Mouse (Mus musculus) stomach, embryonic 14.5 days (tissue): ENCODE results near the gene Mat2a. TPM values are rescaled to one million over a fixed set of nuclear protein-coding genes. Genes with fewer than 3 reads are reported as not detected.
A peak's percentile ranks its signal among the peaks of the same experiment; 100 is the strongest.

ENCODE experiments used
- ATAC-seq: fragments of 200-750 bp; cut with Nextera tagmentation; 2 replicates; pipeline ENCODE4 v1.8.0; 2017; ENCODE audit warnings: low read depth, moderate TSS enrichment; ENCODE audit not compliant: insufficient number of reproducible peaks, insufficient read depth, low FRiP score
- H3K27ac ChIP-seq: fragments of 300-500 bp; sonication (generic); 2 replicates; pipeline ENCODE4 v1.5.1; 2014; ENCODE audit warnings: mild to moderate bottlenecking, low read length, moderate library complexity, mixed read lengths
- H3K27me3 ChIP-seq: fragments of 300-500 bp; sonication (generic); 2 replicates; pipeline ENCODE4 v1.6.1; 2014; ENCODE audit warnings: low read length, control low read depth, mixed read lengths; ENCODE audit not compliant: control insufficient read depth, insufficient read depth
- H3K36me3 ChIP-seq: fragments of 300-500 bp; sonication (generic); 2 replicates; pipeline ENCODE4 v1.6.1; 2014; ENCODE audit warnings: mild to moderate bottlenecking, control low read depth, low read length, moderate library complexity, mixed read lengths; ENCODE audit not compliant: control insufficient read depth, insufficient read depth
- H3K4me1 ChIP-seq: fragments of 300-500 bp; sonication (generic); 2 replicates; pipeline ENCODE4 v1.6.1; 2014; ENCODE audit warnings: low read length, control low read depth, mixed read lengths; ENCODE audit not compliant: control insufficient read depth, insufficient read depth
- H3K4me2 ChIP-seq: fragments of 300-500 bp; sonication (generic); replicated peaks from 2 replicates; pipeline ENCODE4 v1.6.1; 2014; ENCODE audit warnings: low read depth, low read length, control low read depth
- H3K4me3 ChIP-seq: fragments of 300-500 bp; sonication (generic); 2 replicates; pipeline ENCODE4 v1.5.1; 2014; ENCODE audit warnings: low read depth, low read length, control low read depth
- H3K9ac ChIP-seq: fragments of 300-500 bp; sonication (generic); replicated peaks from 2 replicates; pipeline ENCODE4 v1.6.1; 2014; ENCODE audit warnings: low read depth, mild to moderate bottlenecking, control low read depth, low read length, moderate library complexity, mixed read lengths
- H3K9me3 ChIP-seq: fragments of 300-500 bp; sonication (generic); 2 replicates; pipeline ENCODE4 v1.6.1; 2016; ENCODE audit warnings: low read depth, low read length, control low read depth; ENCODE audit not compliant: control insufficient read depth
- WGBS: fragments of 180-500 bp; shearing (Covaris S2); extraction: QIAGEN DNeasy Blood & Tissue Kit; methylation state at CpG from one replicate; pipeline ENCODE4 v1.1.7; 2014; 5-methylcytosine and 5-hydroxymethylcytosine counted together
- polyA plus RNA-seq: library from polyadenylated mRNA; unstranded; fragments of >200 nt; fragmentation: Nextera tagmentation; extraction: Ambion mirVana; gene quantifications from 2 replicates; pipeline ENCODE4 v1.2.1, GENCODE M21; 2014

Gene Mat2a
- polyA plus RNA-seq, 1 experiment from 2014 or later, result 333 TPM

- Histone ChIP-seq H3K9me3 (no peaks in the 10 kb centered on the region), H3K4me3 (peak overlapping the region; percentile 87), H3K9ac (peak overlapping the region; percentile 89; the same call in 1 of the 2 replicates), H3K4me2 (peak overlapping the region; percentile 81), H3K36me3 (peaks cover 15% of the 10 kb centered on the region), H3K27ac (no peak overlapping the region), H3K27me3 (no peaks in the 10 kb centered on the region), H3K4me1 (peaks cover 6% of the 10 kb centered on the region; the same call in 1 of the 2 replicates)
- no peak for ATAC-seq
- 79% methylated on average over 5 of the region's 5 CpGs for WGBS
These were observed 24.2 kb downstream of the Mat2a start for GRCm38 (mm10) chr6:72415181-72415580.

DNA sequence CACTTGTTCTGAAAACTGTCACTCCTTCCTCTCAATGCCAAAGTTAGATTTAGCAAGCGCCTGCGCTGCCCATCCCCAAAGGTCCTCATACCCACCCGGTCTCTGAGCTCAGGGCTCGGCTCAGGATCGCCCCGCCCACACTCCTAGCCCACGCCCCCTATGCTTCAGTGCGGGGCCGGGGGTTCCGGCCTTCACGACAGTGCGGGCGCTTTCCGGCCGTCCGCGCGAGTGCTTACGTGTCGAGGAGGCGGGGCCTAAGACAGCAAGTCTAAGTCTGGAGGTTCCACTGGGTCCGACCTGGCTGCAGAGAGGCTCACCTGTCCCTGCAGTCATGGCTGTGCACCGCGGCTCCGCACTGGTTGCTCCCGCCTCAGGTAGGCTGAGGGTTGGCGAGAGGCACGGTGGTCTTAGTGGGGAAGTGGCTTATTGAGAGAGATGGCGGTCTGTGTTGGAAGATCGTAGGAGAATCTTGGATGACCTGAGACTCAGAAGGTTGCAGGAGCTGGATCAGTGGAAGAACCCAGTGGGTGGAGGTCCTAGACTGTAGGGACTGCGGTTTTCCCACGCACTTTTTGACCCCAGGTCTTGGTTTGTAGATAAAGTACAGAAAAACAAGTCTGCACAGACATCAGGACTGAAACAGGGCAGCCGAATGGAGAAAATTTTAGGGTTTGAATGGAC lies 25.1 kb downstream of the Mat2a start, which contains the start of gene Ggcx:
Ggcx (plus strand) TSS at position 233 of the 681 bp plus-strand sequence.
- H3K27me3 ChIP-seq, result no peaks in the 10 kb centered on the region
- peaks cover 6% of the 10 kb centered on the region; the same call in 1 of the 2 replicates for H3K4me1 ChIP-seq
- no peaks in the 10 kb centered on the region for H3K9me3 ChIP-seq
- peak; percentile 95 for ATAC-seq
- H3K36me3 ChIP-seq, result peaks cover 15% of the 10 kb centered on the region
- H3K4me3 ChIP-seq, result peak within 1 kb of the TSS; percentile 87
- H3K4me2 ChIP-seq, result peak within 1 kb of the TSS; percentile 81
- peak within 1 kb of the TSS; percentile 89 for H3K9ac ChIP-seq
- H3K27ac ChIP-seq, result peak within 1 kb of the TSS; percentile 61; the same call in 1 of the 2 replicates
- WGBS, result 1% methylated on average over 33 of the region's 33 CpGs

GRCm38 (mm10) chr6:72410518-72410917 lies 28.8 kb downstream of the Mat2a start:
- H3K9ac ChIP-seq, result no peak overlapping the region
- WGBS, result 81% methylated on average over 7 of the region's 7 CpGs

DNA sequence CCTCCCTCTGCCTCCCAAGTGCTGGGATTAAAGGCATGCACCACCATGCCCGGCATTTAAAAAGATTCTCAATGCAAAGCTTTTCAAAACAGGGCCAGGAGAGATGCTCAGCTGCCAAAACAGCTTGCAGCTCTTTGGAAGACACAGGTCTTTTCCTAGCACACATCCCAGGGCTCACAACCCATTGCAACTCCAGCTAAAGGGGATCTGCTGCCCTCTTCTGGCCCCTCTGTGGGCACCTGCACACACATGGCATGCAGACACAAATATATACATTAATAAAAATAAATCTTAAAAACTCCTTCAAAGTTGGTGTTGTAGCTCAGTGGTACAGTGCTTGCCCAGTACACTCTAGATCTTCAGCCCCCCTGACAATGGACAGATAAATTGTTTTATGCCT lies 29.4 kb downstream of the Mat2a start:
- no peak overlapping the region for H3K27ac ChIP-seq
- peaks cover 2% of the 10 kb centered on the region; the same call in 1 of the 2 replicates for H3K4me1 ChIP-seq
- no peaks in the 10 kb centered on the region for H3K9me3 ChIP-seq
- WGBS, result 21% methylated on average over 1 of the region's 1 CpGs
- H3K36me3 ChIP-seq, result no peaks in the 10 kb centered on the region
- no peak overlapping the region for H3K4me2 ChIP-seq
- no peak for ATAC-seq
- no peak overlapping the region for H3K9ac ChIP-seq
- no peak overlapping the region for H3K4me3 ChIP-seq
- H3K27me3 ChIP-seq, result no peaks in the 10 kb centered on the region

More at GRCm38 (mm10) chr6:72410518-72410917, 28.8 kb downstream of the Mat2a start:
- Histone ChIP-seq H3K4me1 (peaks cover 6% of the 10 kb centered on the region; the same call in 1 of the 2 replicates), H3K9me3 (no peaks in the 10 kb centered on the region), H3K4me2 (no peak overlapping the region), H3K4me3 (no peak overlapping the region), H3K27me3 (no peaks in the 10 kb centered on the region), H3K36me3 (no peaks in the 10 kb centered on the region), H3K27ac (no peak overlapping the region)
- ATAC-seq, result no peak

GRCm38 (mm10) chr6:72409567-72409966 lies 29.8 kb downstream of the Mat2a start:
- H3K4me2 ChIP-seq, result no peak overlapping the region
- no peak overlapping the region for H3K9ac ChIP-seq
- no peaks in the 10 kb centered on the region for H3K4me1 ChIP-seq
- no peaks in the 10 kb centered on the region for H3K9me3 ChIP-seq
- no peak overlapping the region for H3K4me3 ChIP-seq
- no peak overlapping the region for H3K27ac ChIP-seq
- no peaks in the 10 kb centered on the region for H3K36me3 ChIP-seq
- WGBS, result 11% methylated on average over 3 of the region's 3 CpGs
- no peaks in the 10 kb centered on the region for H3K27me3 ChIP-seq
- no peak for ATAC-seq

DNA sequence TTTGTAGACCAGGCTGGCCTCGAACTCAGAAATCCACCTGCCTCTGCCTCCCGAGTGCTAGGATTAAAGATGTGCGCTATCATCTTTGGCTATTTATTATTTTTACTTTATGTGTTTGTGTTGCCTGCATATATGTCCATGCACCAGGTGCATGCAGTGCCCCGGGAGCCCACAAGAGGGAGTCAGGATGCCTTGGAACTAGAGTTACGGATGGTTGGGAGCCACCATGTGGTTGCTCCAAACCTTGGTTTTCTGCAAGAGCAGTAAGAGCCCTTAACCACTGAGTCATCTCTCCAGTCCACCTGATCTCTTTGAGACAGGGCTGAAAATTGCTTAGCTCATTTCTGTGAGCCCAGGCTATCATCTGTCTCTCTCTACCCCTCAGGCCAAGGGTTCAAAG lies 32.2 kb downstream of the Mat2a start:
- 4% methylated on average over 5 of the region's 5 CpGs for WGBS

GRCm38 (mm10) chr6:72405356-72405755 lies 34.0 kb downstream of the Mat2a start:
- Histone ChIP-seq H3K4me1 (no peaks in the 10 kb centered on the region), H3K27ac (no peak overlapping the region), H3K9ac (no peak overlapping the region), H3K36me3 (no peaks in the 10 kb centered on the region), H3K4me3 (no peak overlapping the region), H3K9me3 (no peaks in the 10 kb centered on the region), H3K27me3 (no peaks in the 10 kb centered on the region), H3K4me2 (no peak overlapping the region)
- no peak for ATAC-seq
- WGBS, result 76% methylated on average over 7 of the region's 7 CpGs

More for the DNA sequence above, 32.2 kb downstream of the Mat2a start:
- Histone ChIP-seq H3K9ac (no peak overlapping the region), H3K27ac (no peak overlapping the region), H3K4me1 (no peaks in the 10 kb centered on the region), H3K4me2 (no peak overlapping the region), H3K27me3 (no peaks in the 10 kb centered on the region), H3K36me3 (no peaks in the 10 kb centered on the region), H3K9me3 (no peaks in the 10 kb centered on the region), H3K4me3 (no peak overlapping the region)
- peak; percentile 67 for ATAC-seq

GRCm38 (mm10) chr6:72401875-72402274 lies 37.5 kb downstream of the Mat2a start:
- ATAC-seq, result no peak
- Histone ChIP-seq H3K27ac (no peak overlapping the region), H3K4me2 (no peak overlapping the region), H3K36me3 (no peaks in the 10 kb centered on the region), H3K9me3 (no peaks in the 10 kb centered on the region), H3K9ac (no peak overlapping the region), H3K27me3 (no peaks in the 10 kb centered on the region), H3K4me3 (no peak overlapping the region), H3K4me1 (no peaks in the 10 kb centered on the region)
- WGBS, result 28% methylated on average over 7 of the region's 7 CpGs
